Mouse (Mus musculus) cerebellum, adult 11 months (tissue): ENCODE results near the gene Wdr13.
"Not testable (repeated sequence)": the region's sequence is repeated elsewhere in the genome, so short reads cannot be mapped to it uniquely, and the experiment has no call there.

Source experiments
- DNase-seq: peaks from one replicate; pipeline ENCODE4 v3.0.0; 2022

The Wdr13 gene

DNA sequence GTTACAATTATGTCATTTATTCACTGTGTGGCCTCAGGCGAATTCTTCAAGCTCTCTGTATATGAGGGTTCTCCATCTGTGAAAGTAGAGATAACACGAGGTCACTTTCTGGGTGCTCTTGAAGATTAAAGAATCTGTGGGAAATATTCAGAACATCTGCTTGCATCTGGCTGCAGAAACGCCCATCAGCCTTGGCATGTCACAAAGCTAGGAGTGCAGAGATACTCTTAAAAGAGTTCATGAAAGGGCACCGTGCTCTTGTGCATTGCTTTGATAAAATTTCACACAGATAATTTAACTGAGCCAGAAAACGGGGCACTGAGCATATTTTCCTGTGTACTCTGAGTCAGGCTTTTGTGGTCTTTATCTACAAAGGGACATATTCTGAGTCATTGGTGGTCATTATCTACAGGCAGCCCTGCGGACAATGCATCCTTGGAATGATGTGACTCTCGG is 30.5 kb downstream of the Wdr13 start:
- DNase-seq, result no peak

- no peak for DNase-seq
Measured at GRCm38 (mm10) chrX:8101017-8101416, 31.7 kb downstream of the Wdr13 start.

DNA sequence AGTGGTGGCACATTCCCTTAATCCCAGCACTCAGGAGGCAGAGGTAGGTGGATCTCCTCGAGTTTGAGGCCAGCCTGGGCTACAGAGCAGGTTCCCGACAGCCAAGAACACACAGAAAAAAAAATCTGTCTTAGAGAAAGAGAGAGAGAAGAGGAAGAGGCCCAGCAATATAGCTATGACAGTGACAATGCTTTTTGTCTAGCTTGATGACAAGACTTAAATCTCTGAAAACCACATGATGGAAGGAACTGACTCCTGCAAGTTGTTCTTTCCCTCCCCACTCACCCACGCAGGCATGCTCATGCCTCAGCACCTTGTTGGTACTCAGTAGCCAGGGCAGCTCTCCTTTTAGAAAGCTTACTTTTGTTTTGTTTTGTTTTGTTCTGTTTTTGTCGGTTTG is 33.3 kb downstream of the Wdr13 start:
- DNase-seq, result no peak

DNA sequence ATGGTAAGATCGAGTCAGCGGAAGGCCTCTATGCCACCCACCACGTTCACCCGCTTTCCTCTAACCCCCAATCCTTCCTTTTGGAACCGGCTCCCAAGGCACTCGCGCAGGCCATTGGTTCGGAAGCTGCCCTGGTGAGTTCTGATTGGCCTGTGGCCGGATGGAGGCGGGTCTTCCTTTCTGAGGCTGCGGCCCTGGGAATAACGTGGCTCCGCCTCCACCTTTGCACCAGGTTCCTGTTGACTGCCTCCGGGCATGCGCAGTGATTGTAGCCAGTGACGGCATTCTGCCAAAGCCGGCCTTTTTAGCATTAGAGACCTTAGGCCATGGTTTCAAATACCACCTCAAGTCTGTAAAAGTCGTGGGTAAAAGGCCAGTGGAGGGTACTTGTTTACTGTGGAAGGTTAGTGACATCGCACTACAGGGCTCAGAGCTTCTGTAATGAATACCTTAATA is 35.9 kb downstream of the Wdr13 start:
- DNase-seq, result peak; percentile 97

- peak; percentile 90 for DNase-seq
Measured at GRCm38 (mm10) chrX:8096068-8096786, 36.5 kb downstream of the Wdr13 start.

GRCm38 (mm10) chrX:8095546-8095945 is 37.1 kb downstream of the Wdr13 start:
- no peak for DNase-seq

GRCm38 (mm10) chrX:8090954-8091347 is 41.7 kb downstream of the Wdr13 start:
- not testable (repeated sequence) for DNase-seq

- DNase-seq, result no peak
Measured at GRCm38 (mm10) chrX:8090346-8090953, 42.2 kb downstream of the Wdr13 start, which contains the start of gene Was. Was (minus strand) TSS chrX:8090498.

- DNase-seq, result no peak
Measured at GRCm38 (mm10) chrX:8089746-8090145, 42.9 kb downstream of the Wdr13 start.

DNA sequence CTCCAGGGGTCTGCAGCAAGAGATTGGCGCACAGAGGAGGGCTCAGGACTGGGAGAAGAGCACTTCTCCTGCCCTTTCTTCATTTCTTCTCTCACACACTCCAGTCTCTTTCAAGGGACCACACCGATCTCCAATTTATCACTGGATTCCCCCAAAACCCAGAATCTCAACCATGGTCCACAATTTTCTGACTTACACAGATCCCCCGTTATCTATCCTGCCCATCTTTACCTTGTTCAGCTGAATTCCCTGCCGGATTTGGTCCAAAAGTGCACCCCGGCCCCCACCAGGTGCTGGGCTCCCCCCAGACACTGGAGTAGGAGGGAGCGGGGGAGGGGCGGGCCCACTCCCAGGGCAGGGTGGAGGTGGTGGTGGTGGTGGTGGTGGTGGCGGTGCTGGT is 47.1 kb downstream of the Wdr13 start:
- no peak for DNase-seq

DNA sequence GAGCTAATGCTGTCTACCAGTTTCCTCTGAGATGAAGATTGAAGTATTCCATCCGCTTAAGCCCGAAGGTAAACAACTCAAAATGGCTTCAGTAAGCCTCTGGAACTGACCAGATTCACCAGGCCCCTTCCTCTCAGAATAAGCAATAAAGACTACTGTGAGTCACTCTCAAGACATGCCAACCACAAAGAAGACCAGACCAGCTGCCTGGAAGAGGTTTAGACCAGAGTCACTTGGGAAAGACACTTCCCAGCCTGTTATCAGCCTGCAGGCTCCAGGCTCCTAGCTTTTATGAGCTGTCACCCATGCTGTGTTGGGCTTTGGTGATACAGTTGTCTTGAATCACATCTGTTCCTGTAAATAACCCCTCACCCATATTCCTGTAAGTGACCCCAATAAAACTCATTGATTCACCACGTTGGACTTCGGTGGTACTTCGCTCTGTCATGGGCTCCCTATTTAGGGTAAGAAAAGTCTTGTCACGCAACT is 47.9 kb downstream of the Wdr13 start:
- no peak for DNase-seq

- DNase-seq, result no peak
Measured at GRCm38 (mm10) chrX:8075104-8075503, 57.6 kb downstream of the Wdr13 start.

DNA sequence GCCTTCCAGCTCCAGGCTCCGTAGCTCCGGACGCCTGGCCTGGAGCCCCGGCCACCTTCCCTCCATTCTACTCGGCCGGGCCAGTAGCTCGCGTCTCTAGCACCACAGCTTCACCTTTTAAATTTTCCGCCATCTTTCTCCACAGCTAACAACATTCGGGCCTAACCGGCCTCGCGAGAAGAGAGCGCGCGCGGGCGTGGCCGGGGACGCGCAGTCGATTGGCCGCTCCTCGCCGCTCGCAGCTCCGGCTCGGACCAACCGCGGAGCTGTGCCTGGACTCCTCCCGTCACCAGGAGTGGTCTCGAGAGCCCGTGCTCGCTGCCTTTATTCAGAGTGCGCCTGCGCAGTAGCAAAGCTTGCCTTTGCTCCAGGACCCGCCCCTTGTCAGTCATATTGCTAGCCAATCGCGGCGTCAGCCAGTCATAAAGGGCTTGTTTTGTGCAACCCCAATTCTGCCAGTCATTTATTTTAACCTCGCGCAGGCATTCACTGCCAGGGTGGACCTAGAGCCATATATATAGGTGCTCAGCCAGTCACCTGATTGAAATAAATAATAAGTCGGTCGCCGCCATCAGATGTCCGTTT is 58.2 kb downstream of the Wdr13 start, which contains the start of gene Suv39h1:
TSS of gene Suv39h1 (minus strand) at position 331 of the 585 bp plus-strand sequence.
- peak; percentile 91 for DNase-seq

DNA sequence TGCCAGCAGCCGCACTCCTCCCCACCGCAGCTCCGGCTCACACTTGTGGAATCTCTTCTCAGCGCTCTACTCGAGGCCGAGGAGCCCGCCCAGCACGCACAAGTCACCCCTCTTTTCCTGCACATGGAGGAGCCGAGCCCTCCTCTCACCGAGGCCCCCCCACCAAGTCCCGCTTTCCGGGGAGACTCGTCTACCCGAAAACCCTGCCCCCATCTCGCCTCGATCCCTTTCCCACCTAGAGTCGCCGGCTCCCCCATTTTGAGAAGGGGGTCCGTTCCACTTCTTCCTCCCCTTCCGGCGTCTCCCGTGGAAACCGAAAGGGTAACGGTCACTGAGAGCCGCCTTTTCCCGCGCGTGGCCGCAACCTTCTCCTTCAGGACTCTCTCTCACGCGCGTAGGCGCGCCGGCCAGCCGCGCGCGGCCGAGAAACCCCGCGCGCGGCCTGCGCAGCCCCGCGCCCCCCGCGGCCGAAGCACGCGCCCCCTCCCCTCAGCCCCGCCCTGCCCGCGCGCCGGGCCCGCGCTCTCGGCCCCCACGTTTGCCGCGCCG is 58.7 kb downstream of the Wdr13 start:
- peak; percentile 36 for DNase-seq
